Mouse (Mus musculus) heart, postnatal 25 days (tissue): ENCODE measurements around the gene Cers3. TPM values are rescaled to one million over a fixed set of nuclear protein-coding genes. Genes with fewer than 3 reads are reported as not detected.

Source experiments
- DNase-seq: peaks from one replicate; pipeline ENCODE4 v3.0.0; 2022; ENCODE audit warnings: low spot score
- intact Hi-C: fragments of 180-260 bp; cut with DNase I; formaldehyde crosslinking; loops from one replicate; pipeline ENCODE4 v1.15.1; 2025
- total RNA-seq, 2 experiments: library from RNA; stranded (reverse); gene quantifications; 2 replicates each; pipeline ENCODE4 v1.2.3; 2021

Gene Cers3
- total RNA-seq: under 1 TPM; 0.11 to 0.13 TPM

GRCm38 (mm10) chr7:66743377-66743781, at the start of gene Cers3:
TSS of gene Cers3 (plus strand) at chr7:66743504.
- intact Hi-C loops: no loop called here
- no peak for DNase-seq

GRCm38 (mm10) chr7:66694467-66694866, 48.8 kb upstream of the Cers3 start:
- DNase-seq: no peak
- intact Hi-C loops: loop anchor here (10.0 kb wide), 1 partner anchor 950 kb away; the partner anchor contains the start of genes Lrrc28 and Ttc23

GRCm38 (mm10) chr7:66702721-66703120, 40.6 kb upstream of the Cers3 start:
- intact Hi-C loops: no loop called here
- no peak for DNase-seq

- intact Hi-C loops: no loop called here
- DNase-seq: no peak
Observed at GRCm38 (mm10) chr7:66704631-66705030, 38.7 kb upstream of the Cers3 start.

- no peak for DNase-seq
- intact Hi-C loops: loop anchor here (1.0 to 5.0 kb wide), 3 partner anchors 128 to 921 kb away; partner anchors contain the start of gene Adamts17
Observed at GRCm38 (mm10) chr7:66711166-66711565, 32.1 kb upstream of the Cers3 start.

- no peak for DNase-seq
- intact Hi-C loops: no loop called here
Observed at GRCm38 (mm10) chr7:66724514-66724913, 18.8 kb upstream of the Cers3 start.

GRCm38 (mm10) chr7:66724954-66725353, 18.4 kb upstream of the Cers3 start:
- intact Hi-C loops: no loop called here

GRCm38 (mm10) chr7:66728072-66728471, 15.2 kb upstream of the Cers3 start:
- DNase-seq: no peak
- intact Hi-C loops: no loop called here

More at GRCm38 (mm10) chr7:66724954-66725353, 18.4 kb upstream of the Cers3 start:
- DNase-seq: no peak

- DNase-seq: no peak
- intact Hi-C loops: no loop called here
Observed at GRCm38 (mm10) chr7:66729232-66729631, 14.1 kb upstream of the Cers3 start.

GRCm38 (mm10) chr7:66733431-66733830, 9.9 kb upstream of the Cers3 start:
- intact Hi-C loops: no loop called here
- DNase-seq: no peak

- intact Hi-C loops: no loop called here
- no peak for DNase-seq
Observed at GRCm38 (mm10) chr7:66733882-66734281, 9.4 kb upstream of the Cers3 start.

GRCm38 (mm10) chr7:66734466-66734865, 8.8 kb upstream of the Cers3 start:
- intact Hi-C loops: no loop called here
- no peak for DNase-seq

- DNase-seq: no peak
- intact Hi-C loops: no loop called here
Observed at GRCm38 (mm10) chr7:66734993-66735392, 8.3 kb upstream of the Cers3 start.

GRCm38 (mm10) chr7:66737418-66737817, 5.9 kb upstream of the Cers3 start:
- intact Hi-C loops: no loop called here
- DNase-seq: no peak

GRCm38 (mm10) chr7:66741008-66741407, 2.3 kb upstream of the Cers3 start:
- intact Hi-C loops: no loop called here
- no peak for DNase-seq

GRCm38 (mm10) chr7:66741412-66741811, 1.9 kb upstream of the Cers3 start:
- no peak for DNase-seq
- intact Hi-C loops: no loop called here

- intact Hi-C loops: no loop called here
- no peak for DNase-seq
Observed at GRCm38 (mm10) chr7:66746972-66747371, 3.7 kb downstream of the Cers3 start.

- no peak for DNase-seq
- intact Hi-C loops: no loop called here
Observed at GRCm38 (mm10) chr7:66749998-66750397, 6.7 kb downstream of the Cers3 start.

GRCm38 (mm10) chr7:66753816-66754215, 10.5 kb downstream of the Cers3 start:
- intact Hi-C loops: no loop called here

GRCm38 (mm10) chr7:66755611-66756010, 12.3 kb downstream of the Cers3 start:
- intact Hi-C loops: no loop called here
- no peak for DNase-seq

More at GRCm38 (mm10) chr7:66753816-66754215, 10.5 kb downstream of the Cers3 start:
- no peak for DNase-seq

- no peak for DNase-seq
- intact Hi-C loops: no loop called here
Observed at GRCm38 (mm10) chr7:66769902-66770301, 26.6 kb downstream of the Cers3 start.

GRCm38 (mm10) chr7:66770706-66771105, 27.4 kb downstream of the Cers3 start:
- DNase-seq: no peak
- intact Hi-C loops: no loop called here
